8 mouse cellular contexts compared by ENCODE assay signal in the genomic region with DNA sequence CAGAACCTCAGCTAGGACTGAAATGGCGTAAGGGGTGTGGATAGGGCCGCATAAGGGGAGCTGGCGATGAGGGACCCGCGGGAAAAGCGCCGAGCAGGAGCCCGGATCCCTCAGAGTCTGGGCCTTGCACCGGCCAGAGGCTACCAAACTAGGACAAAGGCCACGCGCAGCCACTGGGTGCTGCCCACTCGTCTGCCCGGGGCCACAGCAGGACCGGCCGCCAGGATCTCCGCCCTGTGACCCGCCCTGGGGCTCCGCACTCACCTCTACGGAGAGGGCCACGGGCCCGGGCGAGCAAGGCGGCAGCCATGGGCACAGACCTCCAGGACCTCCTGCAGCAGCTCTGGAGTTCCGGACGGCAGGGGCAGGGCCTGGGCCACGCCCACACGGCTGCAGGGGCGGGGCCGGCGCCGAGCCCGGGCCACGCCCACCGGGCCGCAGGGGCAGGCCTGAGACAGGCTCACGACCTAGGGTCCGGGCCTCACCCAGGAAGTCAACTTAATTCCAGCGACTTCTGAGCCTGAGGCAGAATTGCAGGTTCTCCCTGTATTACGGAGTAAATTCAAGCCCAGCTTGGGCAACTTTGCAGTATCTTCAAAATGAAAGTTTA. TPM values are rescaled to one million over a fixed set of nuclear protein-coding genes. Genes with fewer than 3 reads are reported as not detected.
DNase-seq lines count a peak whose midpoint lies in the region; ATAC-seq and TF ChIP-seq lines count a peak whose summit lies in the region.

Gene Acads, minus strand, starts transcription at position 386 of the 610 bp plus-strand sequence.

- H3K79me2 ChIP-seq in CH12.LX (replicated peaks; ENCODE audit: control insufficient read depth, extremely low read depth, insufficient read depth, poor library complexity, severe bottlenecking): no peaks in the 10 kb centered on the region; the same call in 1 of the 2 replicates

- dilution Hi-C loops in CH12.LX (cut with MboI; ENCODE audit: extremely low pct_ligation_motif_present, extremely low pct_unique_long_range_greater_than_20kb, low sequenced_read_pairs): no loop called here

- H3K36me3 ChIP-seq in CH12.LX (replicated peaks in 1 of 2; ENCODE audit: control insufficient read depth in 1 of 2, insufficient read depth in 1 of 2, low read length in 1 of 2): peaks cover 28 to 46% of the 10 kb centered on the region in 2 experiments
- peaks cover 41% of the 10 kb centered on the region for H3K36me3 ChIP-seq in heart, embryonic 14.5 days (ENCODE audit: control insufficient read depth, insufficient read depth, low read length)
- peaks cover 44% of the 10 kb centered on the region for H3K36me3 ChIP-seq in neural tube, embryonic 13.5 days

- H3K27me3 ChIP-seq in CH12.LX (replicated peaks): no peaks in the 10 kb centered on the region
- no peaks in the 10 kb centered on the region for H3K27me3 ChIP-seq in heart, embryonic 14.5 days (ENCODE audit: control insufficient read depth, insufficient read depth, low read length)
- no peaks in the 10 kb centered on the region for H3K27me3 ChIP-seq in neural tube, embryonic 13.5 days

- TF ChIP-seq CTCF in CH12.LX (conservative IDR thresholded peaks at IDR 0.05 in 1 of 2, IDR thresholded peaks at IDR 0.05 in 1 of 2; ENCODE audit: low read depth in 2 of 2, low read length in 2 of 2): no peak
- TF ChIP-seq CTCF in brain, embryonic 14.5 days (IDR thresholded peaks at IDR 0.05; ENCODE audit: borderline replicate concordance, extremely low read depth, insufficient read depth, insufficient read length): no peak

- H3K9ac ChIP-seq in CH12.LX (ENCODE audit: insufficient read depth, low read depth): peak within 1 kb of the TSS; percentile 49
- peak within 1 kb of the TSS; percentile 88 for H3K9ac ChIP-seq in heart, embryonic 14.5 days (ENCODE audit: low read length)
- H3K9ac ChIP-seq in neural tube, embryonic 13.5 days: peak within 1 kb of the TSS; percentile 86

- peak; percentile 79 for ATAC-seq in heart, embryonic 14.5 days (ENCODE audit: insufficient number of reproducible peaks, insufficient read depth, low FRiP score, low read depth)
- ATAC-seq in neural tube, embryonic 13.5 days (ENCODE audit: low read depth): peak; percentile 78

- H3K27ac ChIP-seq in CH12.LX (ENCODE audit: insufficient read depth, low read depth): 0 out of 2 replicates have a peak within 1 kb of the TSS, but pooled peaks have one; percentile 30
- H3K27ac ChIP-seq in heart, embryonic 14.5 days (replicated peaks in 1 of 2; ENCODE audit: control insufficient read depth in 1 of 2, insufficient read depth in 1 of 2, low read depth in 2 of 2, low read length in 2 of 2): peak within 1 kb of the TSS; percentile 13 to 74; a peak in 3 of 4 replicates
- peak within 1 kb of the TSS; percentile 28; the same call in 1 of the 2 replicates for H3K27ac ChIP-seq in neural tube, embryonic 13.5 days (replicated peaks)

- peaks cover 9 to 30% of the 10 kb centered on the region in 2 experiments for H3K4me1 ChIP-seq in CH12.LX (ENCODE audit: control insufficient read depth in 1 of 2, insufficient read depth in 2 of 2)
- no peaks in the 10 kb centered on the region for H3K4me1 ChIP-seq in heart, embryonic 14.5 days (ENCODE audit: control insufficient read depth in 2 of 2, insufficient read depth in 2 of 2, low read length in 2 of 2)
- peaks cover 18% of the 10 kb centered on the region for H3K4me1 ChIP-seq in neural tube, embryonic 13.5 days (replicated peaks)

- in situ Hi-C loops in CH12.LX (cut with MboI; ENCODE audit: low pct_ligation_motif_present, low pct_unique_long_range_greater_than_20kb, low sequenced_read_pairs): no loop called here

- TF ChIP-seq POLR2A in CH12.LX (IDR thresholded peaks at IDR 0.05; ENCODE audit: low read depth, low read length): peak; percentile 83
- no peak for TF ChIP-seq POLR2A in brain, embryonic 14.5 days (IDR thresholded peaks at IDR 0.05; ENCODE audit: borderline replicate concordance, extremely low read depth, insufficient read depth, insufficient read length, poor library complexity, severe bottlenecking)

- H3K4me3 ChIP-seq in CH12.LX (replicated peaks in 1 of 3; ENCODE audit: low read depth in 2 of 3, low read length in 2 of 3, poor library complexity in 1 of 3): peak within 1 kb of the TSS; percentile 68 to 84 (median 76)
- peak within 1 kb of the TSS; percentile 66 to 74 for H3K4me3 ChIP-seq in heart, embryonic 14.5 days (ENCODE audit: control insufficient read depth in 1 of 2, insufficient read depth in 1 of 2, low read depth in 1 of 2, low read length in 2 of 2)
- peak within 1 kb of the TSS; percentile 72 for H3K4me3 ChIP-seq in neural tube, embryonic 13.5 days

- peaks cover 3% of the 10 kb centered on the region for H3K9me3 ChIP-seq in CH12.LX (replicated peaks; ENCODE audit: low read length)
- no peaks in the 10 kb centered on the region for H3K9me3 ChIP-seq in heart, embryonic 14.5 days (ENCODE audit: control insufficient read depth, low read length)
- no peaks in the 10 kb centered on the region for H3K9me3 ChIP-seq in neural tube, embryonic 13.5 days

- TF ChIP-seq EP300 in CH12.LX (IDR thresholded peaks at IDR 0.05; ENCODE audit: low read length): no peak

- H3K4me2 ChIP-seq in CH12.LX (ENCODE audit: insufficient read depth, low read depth, poor library complexity, severe bottlenecking): peak within 1 kb of the TSS; percentile 86
- H3K4me2 ChIP-seq in heart, embryonic 14.5 days (ENCODE audit: low read length): peak within 1 kb of the TSS; percentile 66
- H3K4me2 ChIP-seq in neural tube, embryonic 13.5 days: peak within 1 kb of the TSS; percentile 74

- TF ChIP-seq RAD21 in CH12.LX (IDR thresholded peaks at IDR 0.05; ENCODE audit: low read depth, low read length): no peak

- WGBS in heart, embryonic 14.5 days: under 1% methylated on average over 39 of the region's 39 CpGs
- under 1% methylated on average over 37 of the region's 39 CpGs for WGBS in neural tube, embryonic 13.5 days

- peak; percentile 81 for DNase-seq in CH12.LX (ENCODE audit: extremely low read depth)
- DNase-seq in brain, embryonic 14.5 days (ENCODE audit: low read depth): peak; percentile 72
- DNase-seq in fibroblast of lung, adult 2 months (ENCODE audit: low read depth): peak; percentile 68
- DNase-seq in kidney, postnatal 10 days: peak; percentile 91
- DNase-seq in lung, adult 18-20 months: peak; percentile 87 to 89
- DNase-seq in testis, postnatal 14 days (ENCODE audit: low spot score): peak; percentile 85

TF ChIP-seq in CH12.LX, 34 proteins besides CTCF, POLR2A, EP300 and RAD21:
- TF ChIP-seq JUND (conservative IDR thresholded peaks at IDR 0.05; ENCODE audit: low read depth, low read length) (no peak), ZC3H11A (IDR thresholded peaks at IDR 0.05; ENCODE audit: low read depth, low read length) (no peak), HCFC1 (IDR thresholded peaks at IDR 0.05; ENCODE audit: low read depth, low read length) (no peak), MYC (IDR thresholded peaks at IDR 0.05; ENCODE audit: low read depth, low read length) (no peak), MEF2A (IDR thresholded peaks at IDR 0.05; ENCODE audit: borderline replicate concordance, low read depth, low read length) (0 out of 2 replicates have a peak, but pooled peaks have one; percentile 58), MAFK (IDR thresholded peaks at IDR 0.05; ENCODE audit: insufficient replicate concordance, low read length) (no peak), RCOR1 (conservative IDR thresholded peaks at IDR 0.05; ENCODE audit: low read depth, low read length) (no peak), NRF1 (IDR thresholded peaks at IDR 0.05; ENCODE audit: low read depth, low read length) (0 out of 2 replicates have a peak, but pooled peaks have one; percentile 33), MAZ (IDR thresholded peaks at IDR 0.05; ENCODE audit: low read depth, low read length) (no peak), ZMIZ1 (IDR thresholded peaks at IDR 0.05; ENCODE audit: low read depth, low read length) (peak; percentile 79; the same call in 1 of the 2 replicates), MAX (IDR thresholded peaks at IDR 0.05; ENCODE audit: low read length) (0 out of 2 replicates have a peak, but pooled peaks have one; percentile 19), USF2 (conservative IDR thresholded peaks at IDR 0.05; ENCODE audit: low read depth, low read length) (no peak), MXI1 (IDR thresholded peaks at IDR 0.05; ENCODE audit: low read depth, low read length) (peak; percentile 87), USF1 (IDR thresholded peaks at IDR 0.05; ENCODE audit: low read depth, low read length) (no peak), E2F4 (IDR thresholded peaks at IDR 0.05; ENCODE audit: insufficient replicate concordance, low read depth, low read length) (no peak), TCF12 (IDR thresholded peaks at IDR 0.05; ENCODE audit: low read depth, low read length) (peak; percentile 70; the same call in 1 of the 2 replicates), TBP (conservative IDR thresholded peaks at IDR 0.05; ENCODE audit: low read depth, low read length) (peak; percentile 54; the same call in 1 of the 2 replicates), NELFE (IDR thresholded peaks at IDR 0.05; ENCODE audit: low read depth, low read length) (peak; percentile 73), JUN (IDR thresholded peaks at IDR 0.05; ENCODE audit: insufficient read depth, low read depth, low read length) (no peak), IRF4 (IDR thresholded peaks at IDR 0.05; ENCODE audit: low read depth, low read length) (0 out of 2 replicates have a peak, but pooled peaks have one; percentile 20), KAT2A (IDR thresholded peaks at IDR 0.05; ENCODE audit: insufficient replicate concordance, low read length) (0 out of 2 replicates have a peak, but pooled peaks have one; percentile 29), SMC3 (IDR thresholded peaks at IDR 0.05; ENCODE audit: low read depth, low read length) (no peak), POLR2AphosphoS2 (IDR thresholded peaks at IDR 0.05; ENCODE audit: low read depth, low read length) (peak; percentile 54; the same call in 1 of the 2 replicates), ELF1 (IDR thresholded peaks at IDR 0.05; ENCODE audit: low read depth, low read length) (peak; percentile 81), SIN3A (IDR thresholded peaks at IDR 0.05; ENCODE audit: low read length) (peak; percentile 79; the same call in 1 of the 2 replicates)
TF ChIP-seq in CH12.LX: peak in this region for 13.

RNA-seq across cellular contexts. Expression of gene Acads, which starts in this region (rescaled TPM):
- total RNA-seq in CH12.LX (2012; rRNA removed): 49.2 and 57.8 TPM in 2 replicates
- 43.1 and 46.6 TPM in 2 replicates for total RNA-seq in CH12.LX (2014; rRNA removed)
- polyA plus RNA-seq in CH12.LX (2012; ENCODE audit: insufficient read length, low read depth): 37.7 and 43.0 TPM in 2 replicates
- polyA plus RNA-seq in brain, embryonic 14.5 days (2012; rRNA removed): 25.1 and 27.0 TPM in 2 replicates
- 58.9 and 89.5 TPM in 2 replicates for polyA plus RNA-seq in heart, embryonic 14.5 days (2014; fragmentation: Nextera tagmentation; extraction: Ambion mirVana)
- 29.1 and 30.6 TPM in 2 replicates for polyA plus RNA-seq in neural tube, embryonic 13.5 days (2015; fragmentation: Nextera tagmentation; extraction: Ambion mirVana)

Comparison
In these comparisons a context has a peak if more than half of its experiments do, and no peak if none do; other contexts are left out.
1. Peak in every context shown above with its lines: DNase-seq, ATAC-seq, H3K4me3 ChIP-seq and H3K27ac ChIP-seq.